Mouse (Mus musculus): ENCODE measurements around the gene Snapc3. TPM values are rescaled to one million over a fixed set of nuclear protein-coding genes. Genes with fewer than 3 reads are reported as not detected.
"Not testable (repeated sequence)": the region's sequence is repeated elsewhere in the genome, so short reads cannot be mapped to it uniquely, and the experiment has no call there.

The Snapc3 gene
- total RNA-seq, 2 experiments from 2014 or later, result 12.0 to 18.1 TPM

GRCm38 (mm10) chr4:83486117-83486901, 68.8 kb downstream of the Snapc3 start, which contains the start of gene Psip1:
Psip1 (minus strand) TSS chr4:83486459.
- peak; percentile 86 for ATAC-seq (replicated peaks; ENCODE audit: low FRiP score, poor library complexity, severe bottlenecking)

- ATAC-seq (replicated peaks; ENCODE audit: low FRiP score, poor library complexity, severe bottlenecking), result no peak
These were observed 71.6 kb downstream of the Snapc3 start for GRCm38 (mm10) chr4:83489121-83489520.

- no peak for ATAC-seq (replicated peaks; ENCODE audit: low FRiP score, poor library complexity, severe bottlenecking)
These were observed 75.6 kb downstream of the Snapc3 start for GRCm38 (mm10) chr4:83493112-83493511.

- ATAC-seq (replicated peaks; ENCODE audit: low FRiP score, poor library complexity, severe bottlenecking), result not testable (repeated sequence)
These were observed 79.5 kb downstream of the Snapc3 start for GRCm38 (mm10) chr4:83497013-83497412.

- no peak for ATAC-seq (replicated peaks; ENCODE audit: low FRiP score, poor library complexity, severe bottlenecking)
These were observed 82.9 kb downstream of the Snapc3 start for GRCm38 (mm10) chr4:83500154-83501036.

GRCm38 (mm10) chr4:83501037-83501430, 83.5 kb downstream of the Snapc3 start:
- ATAC-seq (replicated peaks; ENCODE audit: low FRiP score, poor library complexity, severe bottlenecking), result no peak

- ATAC-seq (replicated peaks; ENCODE audit: low FRiP score, poor library complexity, severe bottlenecking), result no peak
These were observed 92.1 kb downstream of the Snapc3 start for GRCm38 (mm10) chr4:83509600-83509999.

GRCm38 (mm10) chr4:83511083-83511482, 93.6 kb downstream of the Snapc3 start:
- no peak for ATAC-seq (replicated peaks; ENCODE audit: low FRiP score, poor library complexity, severe bottlenecking)

- ATAC-seq (replicated peaks; ENCODE audit: low FRiP score, poor library complexity, severe bottlenecking), result no peak
These were observed 94.7 kb downstream of the Snapc3 start for GRCm38 (mm10) chr4:83512217-83512616.

- ATAC-seq (replicated peaks; ENCODE audit: low FRiP score, poor library complexity, severe bottlenecking), result no peak
These were observed 95.1 kb downstream of the Snapc3 start for GRCm38 (mm10) chr4:83512644-83513043.

- ATAC-seq (replicated peaks; ENCODE audit: low FRiP score, poor library complexity, severe bottlenecking), result no peak
These were observed 96.7 kb downstream of the Snapc3 start for GRCm38 (mm10) chr4:83514183-83514582.

- no peak for ATAC-seq (replicated peaks; ENCODE audit: low FRiP score, poor library complexity, severe bottlenecking)
These were observed 97.6 kb downstream of the Snapc3 start for GRCm38 (mm10) chr4:83514976-83515669.

- ATAC-seq (replicated peaks; ENCODE audit: low FRiP score, poor library complexity, severe bottlenecking), result not testable (repeated sequence)
These were observed 98.6 kb downstream of the Snapc3 start for GRCm38 (mm10) chr4:83516144-83516543.

Other genes starting within 250 kb of the Snapc3 start
- 0.19 and 2.1 TPM in 2 replicates for gene Ttc39b, start 93.5 kb upstream of the Snapc3 start, total RNA-seq (2015; ENCODE audit: low replicate concordance)
- 0.56 and 4.9 TPM in 2 replicates for gene Ttc39b, start 93.5 kb upstream of the Snapc3 start, total RNA-seq (2017; ENCODE audit: low replicate concordance)
- 52.1 and 60.8 TPM in 2 replicates for gene Psip1, start 68.7 kb downstream of the Snapc3 start, total RNA-seq (2015; ENCODE audit: low replicate concordance)
- 57.2 and 81.7 TPM in 2 replicates for gene Psip1, start 68.7 kb downstream of the Snapc3 start, total RNA-seq (2017; ENCODE audit: low replicate concordance)
- 1.5 and 5.8 TPM in 2 replicates for gene Ccdc171, start 107.8 kb downstream of the Snapc3 start, total RNA-seq (2015; ENCODE audit: low replicate concordance)
- gene Ccdc171, start 107.8 kb downstream of the Snapc3 start, total RNA-seq (2017; ENCODE audit: low replicate concordance), result 1.8 and 3.2 TPM in 2 replicates

Data from erythroblast, adult 5-6 weeks (primary cell).